Mouse (Mus musculus): Measurements from ENCODE around the gene Stab2. TPM values are rescaled to one million over a fixed set of nuclear protein-coding genes. Genes with fewer than 3 reads are reported as not detected.

Stab2 gene
- total RNA-seq (2014; fragmentation: Nextera tagmentation) (not detected in 2 replicates), total RNA-seq (2017) (not detected in 2 replicates)

DNA sequence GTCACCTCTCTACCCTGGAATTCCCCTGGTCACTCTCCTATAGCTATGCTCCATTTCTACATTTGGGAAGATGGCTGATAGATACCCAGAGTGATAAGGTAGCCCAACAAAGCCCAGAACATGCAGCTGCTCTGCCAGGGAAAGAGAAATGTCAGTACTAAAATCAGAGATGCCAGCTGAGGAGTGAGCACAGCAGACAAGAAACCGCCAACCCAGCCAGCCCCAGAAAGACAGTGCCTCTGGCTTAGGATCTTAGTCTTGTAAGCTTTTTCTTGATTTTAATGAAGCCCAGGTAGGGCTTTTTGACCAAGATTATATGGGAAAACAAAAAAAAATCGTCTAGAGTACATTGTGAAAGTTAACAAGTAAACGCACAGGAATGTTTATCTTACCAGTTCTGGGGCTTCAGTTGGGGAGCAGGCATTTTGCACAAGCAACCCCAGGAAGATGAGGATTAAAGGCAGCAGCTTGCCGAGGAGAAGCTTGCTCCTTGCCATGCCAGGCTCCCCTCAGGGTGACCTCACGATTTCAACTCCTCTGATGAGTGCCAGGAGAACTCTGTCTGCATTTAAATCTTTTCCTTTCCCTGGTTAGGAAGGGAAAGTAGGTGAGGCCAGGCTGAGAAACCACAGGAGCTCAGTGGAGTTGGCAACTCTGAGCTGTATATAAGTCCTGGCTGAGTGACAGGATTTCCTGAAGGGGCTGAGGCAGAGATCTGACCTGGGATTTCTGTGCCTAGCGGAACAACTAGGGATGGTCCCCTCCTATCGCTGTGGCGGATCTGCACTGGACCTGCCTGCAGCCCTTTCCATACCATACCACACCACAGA, at the start of gene Stab2:
Stab2 (minus strand) TSS at position 641 of the 830 bp plus-strand sequence.
- ATAC-seq (replicated peaks; ENCODE audit: poor library complexity, severe bottlenecking) = no peak

DNA sequence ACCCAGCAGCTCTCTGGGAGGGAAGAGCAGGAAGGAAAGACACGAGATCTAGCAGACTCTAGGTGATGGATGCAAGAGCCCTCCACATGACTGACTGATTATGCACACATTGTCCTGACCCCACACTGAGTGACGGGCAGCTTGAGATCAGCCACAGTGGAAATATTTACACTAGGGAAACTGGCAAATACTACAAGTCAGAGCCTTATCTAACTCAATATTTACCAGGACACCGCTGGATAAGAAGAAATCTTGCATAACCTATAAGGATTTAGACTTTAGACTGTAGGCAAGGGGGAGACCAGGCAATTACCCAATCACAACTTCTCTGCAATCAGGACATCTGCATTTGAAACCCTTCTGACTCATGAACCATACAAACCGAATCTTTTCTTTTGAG, 43.9 kb upstream of the Stab2 start:
- ATAC-seq (replicated peaks; ENCODE audit: poor library complexity, severe bottlenecking) = no peak

DNA sequence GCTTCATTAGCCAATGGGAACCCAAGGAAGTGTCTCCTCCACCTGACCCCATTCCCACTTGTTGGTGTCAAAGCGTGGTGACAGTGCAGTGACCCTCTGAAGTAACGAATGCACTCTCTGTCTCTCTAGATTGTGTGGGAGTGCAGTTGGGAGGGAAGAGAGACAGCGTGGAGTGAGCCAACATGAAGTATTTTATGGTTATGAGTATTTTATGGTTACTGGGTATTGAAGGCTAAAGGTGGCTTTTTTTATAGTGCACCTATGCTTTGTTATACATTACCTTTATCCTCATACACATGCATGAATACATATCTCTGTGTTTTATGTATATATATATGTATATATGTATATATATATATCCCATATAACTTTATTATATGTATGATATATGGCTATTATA, 41.4 kb upstream of the Stab2 start:
- no peak for ATAC-seq (replicated peaks; ENCODE audit: poor library complexity, severe bottlenecking)

DNA sequence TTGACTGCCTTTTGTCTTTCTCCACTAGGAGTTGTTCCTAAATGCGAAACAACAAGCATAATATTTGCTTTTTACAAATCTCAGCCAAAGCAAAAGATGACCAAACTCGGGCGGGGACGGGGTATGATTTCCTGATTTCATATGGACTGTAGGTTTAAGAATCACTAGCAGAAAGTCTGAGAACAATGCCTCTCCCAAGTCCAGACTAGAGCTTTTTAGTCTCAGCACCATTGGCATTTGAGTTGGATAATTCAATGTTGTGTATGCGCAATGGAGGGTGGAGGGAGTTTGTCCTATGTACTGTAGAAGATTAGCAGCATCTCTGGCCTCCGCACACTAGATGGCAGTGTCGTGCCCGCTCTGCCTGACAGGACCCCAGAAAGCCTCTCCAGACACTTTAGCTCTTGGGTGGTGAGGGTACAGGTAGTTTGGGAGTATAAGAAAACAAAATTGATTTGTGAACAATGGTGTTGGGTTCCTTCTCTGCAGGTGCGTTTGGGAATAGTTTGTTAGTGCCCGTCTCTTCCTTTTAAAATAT, 39.2 kb upstream of the Stab2 start:
- 0 out of 2 replicates have a peak, but pooled peaks have one; percentile 35 for ATAC-seq (replicated peaks; ENCODE audit: poor library complexity, severe bottlenecking)

DNA sequence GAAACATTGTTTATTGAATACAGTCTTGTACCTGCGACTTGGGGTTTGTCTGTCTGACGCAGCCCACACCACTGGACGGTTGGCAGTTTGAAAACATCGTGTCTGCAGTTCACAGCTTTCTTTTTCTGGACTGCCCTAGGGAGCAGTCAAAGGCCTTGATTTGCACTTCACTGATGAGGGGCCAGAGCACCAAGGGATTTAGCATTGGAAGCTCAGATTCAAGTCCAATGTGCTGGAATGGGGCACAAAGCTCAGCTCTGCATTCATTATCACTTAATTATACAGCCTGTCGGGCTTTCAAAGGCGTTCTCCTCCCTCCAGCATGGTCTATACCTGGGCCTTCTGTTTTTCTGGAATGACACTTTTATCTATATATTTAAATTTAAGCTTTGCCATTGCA, 38.6 kb upstream of the Stab2 start:
- ATAC-seq (replicated peaks; ENCODE audit: poor library complexity, severe bottlenecking) = no peak

DNA sequence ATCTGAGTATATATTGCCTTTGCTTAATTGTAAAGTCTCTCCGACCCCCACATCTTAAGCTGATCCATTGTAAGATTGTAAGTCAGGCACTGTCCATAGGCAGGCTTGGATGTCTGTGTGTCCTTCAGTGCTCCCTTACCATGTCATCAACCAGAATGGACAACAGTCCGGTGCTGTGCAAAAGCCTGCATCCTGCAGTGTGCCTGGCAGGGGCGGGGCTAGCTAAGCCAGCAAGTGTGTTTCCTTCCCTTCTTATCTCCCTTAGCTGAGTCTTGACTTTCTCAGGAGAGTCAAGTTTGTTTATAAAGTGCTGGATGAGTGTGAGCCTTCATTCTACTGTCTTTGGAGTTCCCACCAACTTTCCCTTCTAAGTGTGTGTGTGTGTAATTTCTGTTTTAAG, 37.4 kb upstream of the Stab2 start:
- no peak for ATAC-seq (replicated peaks; ENCODE audit: poor library complexity, severe bottlenecking)

DNA sequence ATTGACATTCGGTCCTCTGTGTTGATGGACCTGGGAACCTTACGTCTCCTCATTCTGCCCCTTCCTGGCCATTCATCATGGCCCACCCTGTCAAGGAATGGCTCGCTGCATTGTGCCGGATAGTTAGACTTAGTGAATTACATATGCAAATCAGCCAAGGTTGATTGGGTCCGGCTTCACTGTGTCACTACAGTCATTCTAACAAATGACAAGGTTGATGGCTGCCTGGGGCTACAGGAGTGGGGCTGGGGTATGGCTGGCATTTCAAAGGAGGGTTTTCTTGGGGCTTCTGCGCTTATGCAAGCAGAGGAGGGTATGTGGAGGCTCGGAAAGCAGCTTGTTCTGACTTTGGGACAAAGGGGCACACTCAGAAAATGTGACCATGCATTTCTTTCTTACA, 33.4 kb upstream of the Stab2 start:
- ATAC-seq (replicated peaks; ENCODE audit: poor library complexity, severe bottlenecking) = no peak

- ATAC-seq (replicated peaks; ENCODE audit: poor library complexity, severe bottlenecking) = no peak
Measured at GRCm38 (mm10) chr10:87039800-87040199, 32.0 kb upstream of the Stab2 start.

GRCm38 (mm10) chr10:87039340-87039739, 31.5 kb upstream of the Stab2 start:
- no peak for ATAC-seq (replicated peaks; ENCODE audit: poor library complexity, severe bottlenecking)

DNA sequence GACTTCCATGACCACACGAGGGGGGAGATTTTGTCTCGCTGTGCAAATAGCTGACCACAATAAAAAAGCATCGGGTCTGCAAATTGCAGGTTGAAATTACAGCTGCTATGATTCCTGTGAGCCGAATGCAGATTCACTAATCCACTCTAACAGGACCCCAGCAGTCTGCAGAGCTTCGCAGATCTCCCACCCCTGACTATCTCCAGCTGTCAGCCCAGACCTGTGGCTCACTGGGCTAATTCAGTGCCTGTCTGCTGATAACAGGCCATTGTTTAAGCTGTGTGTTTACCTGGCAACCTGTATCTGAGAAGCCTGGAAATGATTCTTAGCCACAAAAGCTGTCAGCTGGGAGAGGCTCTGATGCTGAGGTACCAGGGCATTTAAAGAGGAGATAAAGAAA, 29.2 kb upstream of the Stab2 start:
- no peak for ATAC-seq (replicated peaks; ENCODE audit: poor library complexity, severe bottlenecking)

DNA sequence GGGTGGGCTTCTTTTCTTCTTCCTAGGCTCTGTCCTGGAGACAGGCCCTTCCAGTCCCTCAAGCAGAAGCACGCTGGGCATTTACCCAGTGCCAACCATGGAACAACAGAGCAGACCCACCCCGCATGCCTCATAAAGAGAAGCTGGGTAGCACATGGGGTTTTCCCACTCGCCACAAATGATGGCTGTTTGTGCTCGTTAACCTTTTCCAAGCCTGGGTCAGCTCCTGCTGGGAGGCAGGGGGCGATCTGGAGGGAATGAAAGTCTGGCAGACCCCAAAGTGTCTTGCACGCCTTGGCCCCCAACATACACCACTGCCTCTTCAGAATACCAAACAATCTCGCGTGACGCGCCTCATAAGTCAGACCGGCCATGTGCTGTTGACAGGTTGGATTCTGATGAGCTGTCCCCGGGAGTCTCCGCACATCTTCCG, 28.5 kb upstream of the Stab2 start:
- ATAC-seq (replicated peaks; ENCODE audit: poor library complexity, severe bottlenecking) = no peak

GRCm38 (mm10) chr10:87035866-87036265, 28.0 kb upstream of the Stab2 start:
- ATAC-seq (replicated peaks; ENCODE audit: poor library complexity, severe bottlenecking) = no peak

DNA sequence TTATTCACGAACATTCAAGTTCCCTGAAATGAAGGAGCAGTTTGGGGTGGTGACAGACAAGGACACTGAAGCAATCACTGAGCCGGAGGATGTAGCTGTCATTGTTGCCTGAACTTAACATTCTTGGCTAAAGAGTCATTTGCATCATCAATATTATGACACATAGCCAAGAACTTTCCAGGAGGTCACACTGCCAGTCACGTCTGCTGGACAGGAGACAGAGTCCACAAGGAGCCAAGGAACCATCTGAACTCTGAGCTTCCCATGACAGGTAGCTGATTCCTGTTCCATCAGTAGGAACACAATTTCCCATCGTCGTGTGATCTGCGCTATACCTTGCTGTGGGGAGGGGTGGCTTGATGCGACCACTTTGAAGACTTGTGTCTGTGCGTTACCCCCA, 24.9 kb upstream of the Stab2 start:
- no peak for ATAC-seq (replicated peaks; ENCODE audit: poor library complexity, severe bottlenecking)

DNA sequence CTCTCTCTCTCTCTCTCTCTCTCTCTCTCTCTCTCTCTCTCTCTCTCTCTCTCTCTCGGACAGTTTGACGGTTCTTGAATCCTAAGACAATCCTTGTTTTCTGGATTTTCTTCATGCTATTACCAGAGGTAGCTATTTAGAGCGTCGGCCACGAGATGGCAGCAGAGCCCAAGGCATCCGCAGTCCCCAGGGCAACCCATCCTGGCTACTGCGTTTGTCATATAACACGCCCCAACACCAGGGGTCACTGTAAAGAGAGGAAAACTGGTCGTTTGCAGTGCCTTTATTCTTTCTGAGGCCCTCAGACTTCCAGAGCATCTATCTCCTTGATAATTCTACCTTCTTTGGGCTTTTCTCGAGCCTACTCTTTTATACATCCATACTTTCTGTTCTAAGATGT, 17.1 kb upstream of the Stab2 start:
- peak; percentile 100 for ATAC-seq (replicated peaks; ENCODE audit: poor library complexity, severe bottlenecking)

DNA sequence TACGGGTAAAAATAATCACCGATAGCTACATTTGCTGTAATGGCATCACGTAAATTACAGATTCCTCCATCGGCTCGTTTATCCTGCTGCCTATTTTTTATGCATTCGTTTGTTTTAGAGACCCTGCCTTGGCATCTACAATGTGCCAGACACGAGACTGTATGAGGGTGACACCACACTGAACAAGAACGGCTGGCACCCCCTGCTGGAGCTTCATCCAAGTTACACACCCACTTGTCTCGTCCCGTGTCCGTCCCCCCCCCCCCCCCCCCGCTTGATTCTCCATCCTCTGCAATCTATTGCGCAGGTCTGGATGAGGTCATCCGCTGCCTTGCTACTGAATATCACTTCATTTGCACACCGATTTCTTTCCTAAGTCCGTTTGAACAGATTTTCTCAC, 12.9 kb upstream of the Stab2 start:
- no peak for ATAC-seq (replicated peaks; ENCODE audit: poor library complexity, severe bottlenecking)

DNA sequence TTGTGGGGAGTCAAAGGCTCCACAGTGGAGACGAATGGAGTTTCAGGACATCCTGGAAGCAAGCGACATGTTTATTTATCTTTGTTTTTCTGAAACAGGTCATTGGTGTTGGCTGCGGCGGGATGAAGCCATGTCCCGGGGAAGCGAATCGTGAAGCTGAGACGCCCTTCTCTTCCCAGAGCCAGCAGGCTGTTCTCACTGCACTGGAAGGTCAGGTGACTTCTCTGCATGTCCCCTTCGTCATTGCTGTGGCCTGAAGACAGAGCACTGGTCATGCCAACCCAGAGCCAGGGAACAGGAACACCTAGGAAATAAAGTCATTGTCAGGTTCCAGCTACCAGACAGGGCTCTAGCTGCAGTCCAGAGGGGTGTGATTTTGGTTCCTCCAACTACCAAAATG, 11.1 kb upstream of the Stab2 start:
- ATAC-seq (replicated peaks; ENCODE audit: poor library complexity, severe bottlenecking) = no peak

DNA sequence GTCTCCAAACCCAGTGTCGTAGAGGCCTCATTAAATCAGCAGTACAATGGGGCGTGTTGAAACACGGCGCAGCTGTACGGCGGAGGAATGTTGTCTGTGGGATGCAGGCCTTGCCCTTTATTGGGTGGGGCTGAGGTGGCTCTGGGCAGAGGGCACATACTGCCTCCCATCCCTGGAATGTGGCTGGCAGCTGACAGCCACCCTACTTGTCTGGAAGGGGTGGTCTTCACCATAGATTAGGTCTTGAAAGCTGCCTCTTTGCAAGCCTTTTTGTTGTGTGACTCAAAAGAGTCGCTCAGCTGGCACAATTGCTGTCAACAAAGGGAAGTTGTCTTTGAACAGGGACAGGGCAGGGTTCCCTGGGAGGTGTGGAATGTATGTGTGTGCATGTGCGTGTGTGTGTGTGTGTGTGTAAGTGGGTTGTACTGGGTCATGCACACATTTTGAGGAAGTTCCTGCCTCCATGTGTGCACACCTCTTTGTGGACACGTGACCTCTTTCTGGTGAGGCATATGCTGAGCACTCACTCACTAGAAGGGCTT, 8.4 kb upstream of the Stab2 start:
- ATAC-seq (replicated peaks; ENCODE audit: poor library complexity, severe bottlenecking) = peak; percentile 46; the same call in 1 of the 2 replicates

DNA sequence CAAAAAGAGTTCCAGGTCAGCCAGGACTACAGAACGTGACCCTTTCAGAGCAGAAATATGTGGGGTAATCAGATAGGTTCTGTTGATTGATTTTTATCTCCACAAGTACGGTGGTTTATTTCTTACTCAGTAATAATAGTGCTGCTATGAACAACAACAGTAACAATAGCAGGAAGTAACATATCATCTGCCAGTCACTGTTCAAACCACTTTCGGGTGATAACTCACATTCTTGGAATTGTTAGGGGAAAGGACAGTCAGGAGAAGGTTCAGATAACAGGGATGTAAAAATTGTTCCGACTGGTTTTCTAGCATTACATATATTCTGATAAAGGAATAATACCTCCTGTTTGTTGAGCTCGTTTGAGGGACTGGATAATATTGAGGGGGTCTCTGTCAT, 7.6 kb upstream of the Stab2 start:
- no peak for ATAC-seq (replicated peaks; ENCODE audit: poor library complexity, severe bottlenecking)

DNA sequence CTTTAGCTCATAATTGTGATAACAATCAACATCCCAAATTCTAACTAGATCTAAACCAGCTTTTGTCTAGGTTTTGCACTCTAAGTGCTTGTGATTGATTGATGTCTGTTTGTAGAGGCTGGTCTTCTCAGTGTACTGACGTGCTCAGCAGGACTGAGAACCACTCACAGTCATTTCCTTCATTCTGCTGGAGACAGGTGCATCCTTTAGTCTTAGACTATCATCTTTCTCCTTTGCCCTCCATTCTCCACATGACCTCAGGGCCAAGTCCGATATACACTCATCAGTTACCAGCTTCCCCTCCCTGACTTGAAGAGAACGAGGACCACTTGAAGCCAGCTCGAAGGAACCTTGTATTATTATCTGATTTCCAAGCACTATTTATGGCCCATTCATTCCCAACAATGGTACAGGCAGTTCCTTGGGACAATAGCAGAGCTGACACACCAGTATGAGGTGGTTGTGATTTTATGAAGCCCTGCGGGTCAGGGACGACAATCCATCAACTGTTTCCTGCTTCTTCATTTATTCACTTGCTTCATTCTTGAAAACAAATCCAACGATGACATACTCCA, 6.7 kb upstream of the Stab2 start:
- ATAC-seq (replicated peaks; ENCODE audit: poor library complexity, severe bottlenecking) = no peak

DNA sequence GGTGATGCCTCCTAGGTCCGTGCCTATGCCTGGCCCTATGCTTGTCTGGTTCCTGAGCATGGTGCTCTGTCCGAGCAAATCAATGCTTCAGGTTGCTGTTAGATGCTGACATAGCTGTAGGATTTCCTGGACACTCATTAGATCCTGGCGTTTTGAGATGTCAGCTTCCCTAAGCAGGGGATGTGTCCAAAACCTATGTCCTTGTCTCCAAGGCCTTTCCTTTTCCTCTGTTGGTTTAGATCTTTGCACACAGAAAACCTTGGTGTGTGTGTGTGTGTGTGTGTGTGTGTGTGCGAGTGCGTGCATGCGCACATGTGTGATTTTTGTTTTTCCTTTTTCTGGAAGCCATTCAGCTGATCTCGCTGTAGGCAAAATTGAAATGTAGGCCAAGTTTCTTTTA, 4.3 kb upstream of the Stab2 start:
- ATAC-seq (replicated peaks; ENCODE audit: poor library complexity, severe bottlenecking) = no peak

DNA sequence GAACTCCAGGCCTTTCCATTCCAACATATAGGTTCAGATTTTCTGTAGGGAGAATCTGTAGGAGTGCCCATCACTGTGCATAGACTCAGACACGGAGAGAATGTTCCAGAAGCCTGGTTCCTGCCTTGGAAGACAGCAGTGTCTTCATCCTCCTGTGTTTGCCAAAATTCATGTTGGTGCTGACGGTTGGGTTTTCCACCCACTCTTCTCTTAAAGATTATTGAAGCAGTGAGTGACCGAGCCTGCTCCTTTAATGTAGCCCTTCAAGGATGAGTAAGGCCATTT, 332 bp upstream of the Stab2 start:
- no peak for ATAC-seq (replicated peaks; ENCODE audit: poor library complexity, severe bottlenecking)
